Mouse (Mus musculus): ENCODE measurements at regions not wholly inside any gene's neighbourhood (a gene's known extent, or its start where the extent isn't known, plus 50 kb on each side); places are given as distances from the start of the nearest gene placed in this dataset.

GRCm38 (mm10) chr13:43908041-43908644 lies 123.6 kb downstream of the Cd83 start:
- H3K9ac ChIP-seq (ENCODE audit: low read length) = no peak overlapping the region
- WGBS = 32% methylated on average over 16 of the region's 16 CpGs
- H3K36me3 ChIP-seq (ENCODE audit: control insufficient read depth, insufficient read depth, low read length) = no peaks in the 10 kb centered on the region
- H3K4me3 ChIP-seq (ENCODE audit: control insufficient read depth in 1 of 2, insufficient read depth in 1 of 2, low read depth in 1 of 2, low read length in 2 of 2) = no peak overlapping the region
- H3K4me1 ChIP-seq (ENCODE audit: control insufficient read depth in 2 of 2, insufficient read depth in 2 of 2, low read length in 2 of 2) = peaks cover 10 to 15% of the 10 kb centered on the region in 2 experiments
- H3K27me3 ChIP-seq (ENCODE audit: control insufficient read depth, insufficient read depth, low read length) = no peaks in the 10 kb centered on the region
- H3K9me3 ChIP-seq (ENCODE audit: control insufficient read depth, low read length) = no peaks in the 10 kb centered on the region
- no peak for ATAC-seq (ENCODE audit: insufficient number of reproducible peaks, insufficient read depth, low FRiP score, low read depth)
- peak overlapping the region; percentile 36 for H3K4me2 ChIP-seq (ENCODE audit: low read length)
- H3K27ac ChIP-seq (replicated peaks in 1 of 2; ENCODE audit: control insufficient read depth in 1 of 2, insufficient read depth in 1 of 2, low read depth in 2 of 2, low read length in 2 of 2) = 0 out of 4 replicates have a peak overlapping the region, but pooled peaks of 1 of the 2 experiments have one; percentile 16

GRCm38 (mm10) chr13:43909933-43910332 lies 125.4 kb downstream of the Cd83 start:
- Histone ChIP-seq H3K4me3 (ENCODE audit: control insufficient read depth in 1 of 2, insufficient read depth in 1 of 2, low read depth in 1 of 2, low read length in 2 of 2) (no peak overlapping the region), H3K9ac (ENCODE audit: low read length) (no peak overlapping the region), H3K36me3 (ENCODE audit: control insufficient read depth, insufficient read depth, low read length) (no peaks in the 10 kb centered on the region), H3K27me3 (ENCODE audit: control insufficient read depth, insufficient read depth, low read length) (no peaks in the 10 kb centered on the region), H3K4me1 (ENCODE audit: control insufficient read depth in 2 of 2, insufficient read depth in 2 of 2, low read length in 2 of 2) (peaks cover 10 to 12% of the 10 kb centered on the region in 2 experiments; a peak in 3 of 4 replicates), H3K9me3 (ENCODE audit: control insufficient read depth, low read length) (no peaks in the 10 kb centered on the region), H3K27ac (replicated peaks in 1 of 2; ENCODE audit: control insufficient read depth in 1 of 2, insufficient read depth in 1 of 2, low read depth in 2 of 2, low read length in 2 of 2) (no peak overlapping the region), H3K4me2 (ENCODE audit: low read length) (no peak overlapping the region)
- WGBS = 36% methylated on average over 7 of the region's 7 CpGs
- ATAC-seq (ENCODE audit: insufficient number of reproducible peaks, insufficient read depth, low FRiP score, low read depth) = no peak

- Histone ChIP-seq H3K27ac (replicated peaks in 1 of 2; ENCODE audit: control insufficient read depth in 1 of 2, insufficient read depth in 1 of 2, low read depth in 2 of 2, low read length in 2 of 2) (no peak overlapping the region), H3K4me1 (ENCODE audit: control insufficient read depth in 2 of 2, insufficient read depth in 2 of 2, low read length in 2 of 2) (peaks cover 2 to 3% of the 10 kb centered on the region in 2 experiments; a peak in 2 of 4 replicates), H3K4me2 (ENCODE audit: low read length) (no peak overlapping the region), H3K4me3 (ENCODE audit: control insufficient read depth in 1 of 2, insufficient read depth in 1 of 2, low read depth in 1 of 2, low read length in 2 of 2) (no peak overlapping the region), H3K9me3 (ENCODE audit: control insufficient read depth, low read length) (no peaks in the 10 kb centered on the region), H3K9ac (ENCODE audit: low read length) (no peak overlapping the region), H3K36me3 (ENCODE audit: control insufficient read depth, insufficient read depth, low read length) (no peaks in the 10 kb centered on the region), H3K27me3 (ENCODE audit: control insufficient read depth, insufficient read depth, low read length) (no peaks in the 10 kb centered on the region)
- ATAC-seq (ENCODE audit: insufficient number of reproducible peaks, insufficient read depth, low FRiP score, low read depth) = no peak
- WGBS = 53% methylated on average over 7 of the region's 7 CpGs
Observed at GRCm38 (mm10) chr13:43913476-43913875, 128.9 kb downstream of the Cd83 start.

- no peak overlapping the region for H3K27ac ChIP-seq (replicated peaks in 1 of 2; ENCODE audit: control insufficient read depth in 1 of 2, insufficient read depth in 1 of 2, low read depth in 2 of 2, low read length in 2 of 2)
- WGBS = 81% methylated on average over 5 of the region's 5 CpGs
- no peak overlapping the region for H3K4me3 ChIP-seq (ENCODE audit: control insufficient read depth in 1 of 2, insufficient read depth in 1 of 2, low read depth in 1 of 2, low read length in 2 of 2)
- no peaks in the 10 kb centered on the region for H3K36me3 ChIP-seq (ENCODE audit: control insufficient read depth, insufficient read depth, low read length)
- no peaks in the 10 kb centered on the region for H3K27me3 ChIP-seq (ENCODE audit: control insufficient read depth, insufficient read depth, low read length)
- ATAC-seq (ENCODE audit: insufficient number of reproducible peaks, insufficient read depth, low FRiP score, low read depth) = no peak
- no peaks in the 10 kb centered on the region for H3K4me1 ChIP-seq (ENCODE audit: control insufficient read depth in 2 of 2, insufficient read depth in 2 of 2, low read length in 2 of 2)
- H3K9ac ChIP-seq (ENCODE audit: low read length) = no peak overlapping the region
- no peaks in the 10 kb centered on the region for H3K9me3 ChIP-seq (ENCODE audit: control insufficient read depth, low read length)
- no peak overlapping the region for H3K4me2 ChIP-seq (ENCODE audit: low read length)
Observed at GRCm38 (mm10) chr13:43919781-43920420, 135.3 kb downstream of the Cd83 start.

GRCm38 (mm10) chr13:43930081-43930981 lies 145.8 kb downstream of the Cd83 start:
- H3K27ac ChIP-seq (replicated peaks in 1 of 2; ENCODE audit: control insufficient read depth in 1 of 2, insufficient read depth in 1 of 2, low read depth in 2 of 2, low read length in 2 of 2) = no peak overlapping the region
- H3K4me1 ChIP-seq (ENCODE audit: control insufficient read depth in 2 of 2, insufficient read depth in 2 of 2, low read length in 2 of 2) = peaks cover 4 to 6% of the 10 kb centered on the region in 2 experiments; a peak in 2 of 4 replicates
- WGBS = 85% methylated on average over 19 of the region's 19 CpGs
- no peak for ATAC-seq (ENCODE audit: insufficient number of reproducible peaks, insufficient read depth, low FRiP score, low read depth)
- no peak overlapping the region for H3K4me2 ChIP-seq (ENCODE audit: low read length)
- no peak overlapping the region for H3K9ac ChIP-seq (ENCODE audit: low read length)
- no peak overlapping the region for H3K4me3 ChIP-seq (ENCODE audit: control insufficient read depth in 1 of 2, insufficient read depth in 1 of 2, low read depth in 1 of 2, low read length in 2 of 2)
- H3K27me3 ChIP-seq (ENCODE audit: control insufficient read depth, insufficient read depth, low read length) = no peaks in the 10 kb centered on the region
- H3K9me3 ChIP-seq (ENCODE audit: control insufficient read depth, low read length) = no peaks in the 10 kb centered on the region
- no peaks in the 10 kb centered on the region for H3K36me3 ChIP-seq (ENCODE audit: control insufficient read depth, insufficient read depth, low read length)

- Histone ChIP-seq H3K27me3 (ENCODE audit: control insufficient read depth, insufficient read depth, low read length) (no peaks in the 10 kb centered on the region), H3K4me2 (ENCODE audit: low read length) (no peak overlapping the region), H3K4me3 (ENCODE audit: control insufficient read depth in 1 of 2, insufficient read depth in 1 of 2, low read depth in 1 of 2, low read length in 2 of 2) (no peak overlapping the region), H3K36me3 (ENCODE audit: control insufficient read depth, insufficient read depth, low read length) (no peaks in the 10 kb centered on the region), H3K9me3 (ENCODE audit: control insufficient read depth, low read length) (no peaks in the 10 kb centered on the region), H3K9ac (ENCODE audit: low read length) (no peak overlapping the region), H3K4me1 (ENCODE audit: control insufficient read depth in 2 of 2, insufficient read depth in 2 of 2, low read length in 2 of 2) (peaks cover 4% of the 10 kb centered on the region in 2 experiments; a peak in 2 of 4 replicates), H3K27ac (replicated peaks in 1 of 2; ENCODE audit: control insufficient read depth in 1 of 2, insufficient read depth in 1 of 2, low read depth in 2 of 2, low read length in 2 of 2) (no peak overlapping the region)
- ATAC-seq (ENCODE audit: insufficient number of reproducible peaks, insufficient read depth, low FRiP score, low read depth) = no peak
- 65% methylated on average over 7 of the region's 7 CpGs for WGBS
Observed at GRCm38 (mm10) chr13:43932946-43933345, 148.4 kb downstream of the Cd83 start.

GRCm38 (mm10) chr13:43935284-43935683 lies 150.7 kb downstream of the Cd83 start:
- H3K27me3 ChIP-seq (ENCODE audit: control insufficient read depth, insufficient read depth, low read length) = no peaks in the 10 kb centered on the region
- ATAC-seq (ENCODE audit: insufficient number of reproducible peaks, insufficient read depth, low FRiP score, low read depth) = no peak
- no peak overlapping the region for H3K4me3 ChIP-seq (ENCODE audit: control insufficient read depth in 1 of 2, insufficient read depth in 1 of 2, low read depth in 1 of 2, low read length in 2 of 2)
- H3K4me1 ChIP-seq (ENCODE audit: control insufficient read depth in 2 of 2, insufficient read depth in 2 of 2, low read length in 2 of 2) = peaks cover 4% of the 10 kb centered on the region in 2 experiments; a peak in 2 of 4 replicates
- no peaks in the 10 kb centered on the region for H3K36me3 ChIP-seq (ENCODE audit: control insufficient read depth, insufficient read depth, low read length)
- no peak overlapping the region for H3K4me2 ChIP-seq (ENCODE audit: low read length)
- H3K9ac ChIP-seq (ENCODE audit: low read length) = no peak overlapping the region
- WGBS = 69% methylated on average over 6 of the region's 6 CpGs
- no peak overlapping the region for H3K27ac ChIP-seq (replicated peaks in 1 of 2; ENCODE audit: control insufficient read depth in 1 of 2, insufficient read depth in 1 of 2, low read depth in 2 of 2, low read length in 2 of 2)
- H3K9me3 ChIP-seq (ENCODE audit: control insufficient read depth, low read length) = no peaks in the 10 kb centered on the region
